Mouse (Mus musculus) liver, embryonic 16.5 days (tissue): ENCODE measurements around the gene Adnp. TPM values are rescaled to one million over a fixed set of nuclear protein-coding genes. Genes with fewer than 3 reads are reported as not detected.
A peak's percentile ranks its signal among the peaks of the same experiment; 100 is the strongest.
"Not testable (repeated sequence)": the region's sequence is repeated elsewhere in the genome, so short reads cannot be mapped to it uniquely, and the experiment has no call there.

Experiments used
- ATAC-seq: fragments of 200-750 bp; cut with Nextera tagmentation; 2 replicates; pipeline ENCODE4 v1.8.0; 2017; ENCODE audit warnings: low read depth, mild to moderate bottlenecking, moderate number of reproducible peaks, moderate library complexity
- H3K27ac ChIP-seq: fragments of 300-500 bp; sonication (generic); 2 replicates; pipeline ENCODE4 v1.5.1; 2014; ENCODE audit warnings: mild to moderate bottlenecking, low read length
- H3K27me3 ChIP-seq: fragments of 300-500 bp; sonication (generic); 2 replicates; pipeline ENCODE4 v1.6.1; 2014; ENCODE audit warnings: low read depth, low read length, mixed read lengths; ENCODE audit not compliant: control insufficient read depth, insufficient read depth
- H3K36me3 ChIP-seq: fragments of 300-500 bp; sonication (generic); 2 replicates; pipeline ENCODE4 v1.6.1; 2014; ENCODE audit warnings: mild to moderate bottlenecking; ENCODE audit not compliant: control insufficient read depth, insufficient read depth
- H3K4me1 ChIP-seq: fragments of 300-500 bp; sonication (generic); 2 replicates; pipeline ENCODE4 v1.6.1; 2014; ENCODE audit warnings: low read depth, low read length, mixed read lengths; ENCODE audit not compliant: control insufficient read depth
- H3K4me2 ChIP-seq: fragments of 300-500 bp; sonication (generic); 2 replicates; pipeline ENCODE4 v1.6.1; 2014; ENCODE audit warnings: low read depth, low read length, mixed read lengths
- H3K4me3 ChIP-seq: fragments of 300-500 bp; sonication (generic); 2 replicates; pipeline ENCODE4 v1.5.1; 2014; ENCODE audit warnings: low read depth, mild to moderate bottlenecking, low read length
- H3K9ac ChIP-seq: fragments of 300-500 bp; sonication (generic); 2 replicates; pipeline ENCODE4 v1.6.1; 2014; ENCODE audit warnings: low read depth, low read length
- H3K9me3 ChIP-seq: fragments of 300-500 bp; sonication (generic); replicated peaks from 2 replicates; pipeline ENCODE4 v1.6.1; 2016; ENCODE audit warnings: low read length; ENCODE audit not compliant: control insufficient read depth
- WGBS: fragments of 180-500 bp; shearing (Covaris S2); extraction: QIAGEN DNeasy Blood & Tissue Kit; methylation state at CpG from one replicate; pipeline ENCODE4 v1.1.7; 2014; ENCODE audit not compliant: insufficient replicate concordance; 5-methylcytosine and 5-hydroxymethylcytosine counted together
- polyA plus RNA-seq: library from polyadenylated mRNA; unstranded; fragments of >200 nt; fragmentation: Nextera tagmentation; extraction: Ambion mirVana; gene quantifications from 2 replicates; pipeline ENCODE4 v1.2.1, GENCODE M21; 2015

Gene Adnp
- polyA plus RNA-seq, 1 experiment from 2014 or later = 0.27 TPM

- ATAC-seq = no peak
- Histone ChIP-seq H3K27me3 (no peaks in the 10 kb centered on the region; the same call in 1 of the 2 replicates), H3K4me3 (no peak overlapping the region), H3K4me1 (peaks cover 39% of the 10 kb centered on the region), H3K4me2 (no peak overlapping the region), H3K27ac (no peak overlapping the region), H3K36me3 (no peaks in the 10 kb centered on the region), H3K9ac (no peak overlapping the region), H3K9me3 (no peaks in the 10 kb centered on the region)
- WGBS = 63% methylated on average over 21 of the region's 21 CpGs
Observed at GRCm38 (mm10) chr2:168166750-168167460, 40.0 kb downstream of the Adnp start.

GRCm38 (mm10) chr2:168161978-168162377, 44.9 kb downstream of the Adnp start:
- WGBS = 8% methylated on average over 14 of the region's 14 CpGs
- Histone ChIP-seq H3K27ac (no peak overlapping the region), H3K4me2 (peak overlapping the region; percentile 51), H3K36me3 (no peaks in the 10 kb centered on the region), H3K9me3 (no peaks in the 10 kb centered on the region), H3K4me3 (peak overlapping the region; percentile 25), H3K4me1 (peaks cover 27% of the 10 kb centered on the region), H3K27me3 (peaks cover 26% of the 10 kb centered on the region), H3K9ac (no peak overlapping the region; the same call in 1 of the 2 replicates)
- no peak for ATAC-seq

GRCm38 (mm10) chr2:168161514-168161971, 45.4 kb downstream of the Adnp start:
- 8% methylated on average over 11 of the region's 11 CpGs for WGBS
- no peak for ATAC-seq
- H3K27me3 ChIP-seq = peaks cover 26% of the 10 kb centered on the region
- H3K9me3 ChIP-seq = no peaks in the 10 kb centered on the region
- H3K36me3 ChIP-seq = no peaks in the 10 kb centered on the region
- peak overlapping the region; percentile 25 for H3K4me3 ChIP-seq
- H3K4me2 ChIP-seq = peak overlapping the region; percentile 51
- no peak overlapping the region for H3K27ac ChIP-seq
- peaks cover 27% of the 10 kb centered on the region for H3K4me1 ChIP-seq
- no peak overlapping the region; the same call in 1 of the 2 replicates for H3K9ac ChIP-seq

- peak overlapping the region; percentile 82; the same call in 1 of the 2 replicates for H3K27ac ChIP-seq
- H3K4me1 ChIP-seq = peaks cover 29% of the 10 kb centered on the region
Observed at GRCm38 (mm10) chr2:168160370-168160930, 46.5 kb downstream of the Adnp start.

GRCm38 (mm10) chr2:168158911-168159711, 47.8 kb downstream of the Adnp start:
- peak overlapping the region; percentile 62 for H3K4me2 ChIP-seq
- no peaks in the 10 kb centered on the region for H3K9me3 ChIP-seq
- no peaks in the 10 kb centered on the region for H3K36me3 ChIP-seq
- peak overlapping the region; percentile 37 for H3K4me3 ChIP-seq
- WGBS = 4% methylated on average over 24 of the region's 25 CpGs
- peaks cover 42% of the 10 kb centered on the region for H3K4me1 ChIP-seq
- peak; percentile 17 for ATAC-seq
- peak overlapping the region; percentile 50 for H3K9ac ChIP-seq
- peak overlapping the region; percentile 82 for H3K27ac ChIP-seq
- H3K27me3 ChIP-seq = peaks cover 26% of the 10 kb centered on the region

More at GRCm38 (mm10) chr2:168160370-168160930, 46.5 kb downstream of the Adnp start:
- Histone ChIP-seq H3K36me3 (no peaks in the 10 kb centered on the region), H3K9ac (no peak overlapping the region), H3K4me3 (no peak overlapping the region), H3K9me3 (no peaks in the 10 kb centered on the region), H3K4me2 (no peak overlapping the region), H3K27me3 (peaks cover 26% of the 10 kb centered on the region)
- ATAC-seq = no peak
- 60% methylated on average over 9 of the region's 9 CpGs for WGBS

GRCm38 (mm10) chr2:168157974-168158373, 48.9 kb downstream of the Adnp start:
- H3K9ac ChIP-seq, H3K36me3 ChIP-seq, H3K4me3 ChIP-seq, H3K9me3 ChIP-seq, H3K4me2 ChIP-seq, ATAC-seq, H3K27ac ChIP-seq: not testable (repeated sequence)
- Histone ChIP-seq H3K27me3 (peaks cover 26% of the 10 kb centered on the region), H3K4me1 (peaks cover 51% of the 10 kb centered on the region)
- 22% methylated on average over 9 of the region's 11 CpGs for WGBS

- H3K4me1 ChIP-seq = peaks cover 45% of the 10 kb centered on the region
- ATAC-seq = no peak
- no peak overlapping the region for H3K9ac ChIP-seq
- H3K27me3 ChIP-seq = peaks cover 25% of the 10 kb centered on the region
- no peaks in the 10 kb centered on the region for H3K9me3 ChIP-seq
- H3K4me2 ChIP-seq = no peak overlapping the region
- no peak overlapping the region for H3K4me3 ChIP-seq
- no peak overlapping the region for H3K27ac ChIP-seq
- no peaks in the 10 kb centered on the region for H3K36me3 ChIP-seq
- WGBS = 78% methylated on average over 14 of the region's 14 CpGs
Observed at GRCm38 (mm10) chr2:168156361-168156760, 50.6 kb downstream of the Adnp start.

GRCm38 (mm10) chr2:168155666-168156065, 51.2 kb downstream of the Adnp start:
- Histone ChIP-seq H3K36me3 (no peaks in the 10 kb centered on the region), H3K9me3 (no peaks in the 10 kb centered on the region), H3K4me1 (peaks cover 42% of the 10 kb centered on the region), H3K4me2 (no peak overlapping the region), H3K27me3 (peaks cover 22% of the 10 kb centered on the region), H3K4me3 (no peak overlapping the region), H3K27ac (no peak overlapping the region), H3K9ac (no peak overlapping the region)
- ATAC-seq = no peak
- WGBS = 82% methylated on average over 7 of the region's 7 CpGs
